Mouse (Mus musculus) retina, postnatal 1 day (tissue): ENCODE data around the gene Atp6v0e2.

Experiments
- DNase-seq: peaks from one replicate; pipeline ENCODE4 v3.0.0-alpha.2; 2012

Gene Atp6v0e2

DNA sequence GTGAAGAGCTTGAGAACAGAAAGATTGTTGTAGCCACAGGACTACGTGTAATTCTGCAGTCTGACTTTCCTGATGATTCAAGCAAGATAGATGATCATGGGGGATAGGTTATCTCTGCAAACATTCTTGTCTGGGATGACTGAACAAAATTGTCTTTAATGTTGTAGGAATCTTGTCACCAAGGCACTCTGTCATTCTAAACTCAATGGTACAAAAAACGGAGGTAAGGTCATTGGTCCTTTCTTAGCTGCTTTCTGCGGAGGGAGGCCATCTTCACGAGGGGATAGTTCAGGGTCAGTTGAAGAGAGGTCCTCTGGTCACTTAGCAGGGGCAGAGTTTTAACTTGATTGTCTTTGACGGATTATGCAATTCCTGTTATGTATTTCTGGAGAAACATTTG lies 41.3 kb downstream of the Atp6v0e2 start:
- DNase-seq: no peak

DNA sequence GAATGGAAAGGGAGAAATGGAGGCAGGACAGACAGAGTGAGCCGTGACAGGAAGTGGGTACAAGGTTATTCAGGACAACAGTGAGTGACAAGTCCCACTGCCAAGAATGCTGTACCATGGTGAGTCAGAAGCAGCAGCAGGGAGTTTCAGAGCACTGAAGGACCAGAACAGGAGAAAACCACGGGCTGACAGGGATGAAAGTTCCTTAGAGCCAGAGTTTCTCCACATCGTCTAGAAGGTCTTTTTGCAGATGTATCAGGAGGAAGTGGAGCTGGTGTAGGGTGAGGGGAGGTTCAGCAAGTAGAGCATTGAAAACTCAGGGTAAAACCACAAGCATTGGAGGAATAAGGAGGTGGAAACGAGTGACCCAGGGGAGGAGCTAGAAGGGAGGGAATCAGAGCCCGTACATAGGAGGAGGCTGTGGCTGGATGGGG lies 41.8 kb downstream of the Atp6v0e2 start:
- DNase-seq: no peak

DNA sequence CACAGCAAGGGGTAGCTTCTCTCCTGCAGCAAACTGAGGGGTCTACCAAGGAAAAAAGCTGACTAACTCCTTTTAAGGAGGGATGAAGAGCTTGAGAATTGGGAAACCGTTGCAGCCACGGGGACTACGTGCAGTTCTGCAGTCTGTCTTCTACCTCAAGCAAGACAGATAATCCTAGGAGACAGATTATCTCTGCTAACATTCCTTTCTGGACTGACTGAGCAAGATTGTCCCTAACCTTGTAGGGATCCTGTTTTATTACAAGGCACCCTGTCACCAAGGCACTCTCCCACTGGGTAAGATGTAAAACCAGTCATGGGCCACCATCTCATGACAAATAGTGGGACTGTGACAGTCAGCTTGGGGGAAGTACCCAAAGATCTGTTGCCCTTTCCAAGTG lies 43.8 kb downstream of the Atp6v0e2 start:
- no peak for DNase-seq

DNA sequence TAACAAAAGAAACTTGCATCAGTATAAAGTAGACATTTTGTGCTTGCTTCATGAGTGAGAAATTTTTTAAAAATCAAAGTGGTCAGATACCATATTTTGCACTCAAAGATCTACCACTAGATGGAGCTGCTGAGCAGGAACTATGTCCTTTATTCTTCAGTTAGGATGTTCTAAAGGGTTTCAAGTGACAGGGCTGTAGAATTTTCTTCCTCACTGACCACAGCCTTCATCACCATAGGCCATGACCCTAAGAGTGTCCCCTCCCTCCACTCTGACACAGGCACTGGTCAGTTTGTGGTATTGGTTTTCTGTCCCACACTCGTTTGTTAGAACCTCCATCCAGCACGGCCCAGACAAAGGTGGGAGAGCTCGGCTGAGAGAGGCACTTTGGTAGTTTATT lies 44.6 kb downstream of the Atp6v0e2 start:
- peak; percentile 75 for DNase-seq

DNA sequence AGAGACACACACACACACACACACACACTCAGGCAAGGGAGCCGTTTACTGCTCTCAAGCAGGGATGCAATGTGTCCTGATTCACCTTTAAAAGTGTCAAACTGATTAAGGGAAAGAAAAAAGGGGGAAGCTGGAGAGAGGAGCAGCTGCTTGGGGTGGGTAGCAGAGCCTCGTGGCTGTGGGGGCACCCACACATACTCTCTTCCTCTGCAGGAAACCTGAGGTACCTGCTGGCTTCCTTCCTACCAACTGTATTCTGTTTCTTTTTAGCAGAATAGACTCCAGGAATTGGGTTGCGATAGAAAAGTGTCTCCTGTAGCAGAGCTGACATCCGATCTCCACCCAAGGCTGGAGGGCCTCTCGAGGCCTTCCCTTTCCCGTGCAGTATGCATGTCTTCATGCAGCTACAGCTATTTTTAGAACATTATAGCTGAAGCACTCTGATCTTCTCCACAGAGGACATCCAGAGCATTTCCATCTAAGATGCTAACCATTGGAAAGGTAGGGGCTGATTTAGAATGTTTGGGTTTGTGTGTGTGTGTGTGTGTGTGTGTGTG lies 51.9 kb downstream of the Atp6v0e2 start, which contains the start of gene Gm45021:
Gene Gm45021, plus strand, starts transcription at position 417 of the 557 bp plus-strand sequence.
- DNase-seq: no peak
